Comparison of ENCODE assay signal across 26 mouse cellular contexts in genomic region chr2:85167624-85168023, GRCm38 (mm10). TPM values are rescaled to one million over a fixed set of nuclear protein-coding genes. Genes with fewer than 3 reads are reported as not detected.
DNase-seq lines count a peak whose midpoint lies in the region; ATAC-seq and TF ChIP-seq lines count a peak whose summit lies in the region.
"Had no signal": no experiment of that assay in that cellular context is flagged by ENCODE, and none has a peak within 500 bp of the region (broad histone marks: within the 10 kb centered on the region; RNA-seq: fewer than 3 reads in every experiment).

No protein-coding gene starts in this region.

- WGBS in lung, embryonic 14.5 days: 52% methylated on average over 1 of the region's 1 CpGs

- no peak overlapping the region for H3K9ac ChIP-seq in lung, embryonic 14.5 days
- H3K9ac ChIP-seq: forebrain, embryonic 13.5 days; hindbrain, embryonic 13.5 days; limb, embryonic 13.5 days; liver, embryonic 13.5 days; midbrain, embryonic 13.5 days; neural tube, embryonic 12.5 days had no signal

- no peaks in the 10 kb centered on the region for H3K36me3 ChIP-seq in lung, embryonic 14.5 days (ENCODE audit: insufficient read depth)
- H3K36me3 ChIP-seq: G1E; hindbrain, embryonic 13.5 days; limb, embryonic 13.5 days; liver, embryonic 13.5 days; midbrain, embryonic 13.5 days; neural tube, embryonic 12.5 days had no signal

- no peak overlapping the region for H3K4me3 ChIP-seq in gastrocnemius, adult 2 months
- no peak overlapping the region for H3K4me3 ChIP-seq in lung, embryonic 14.5 days (ENCODE audit: low read depth, low read length)
- no peak overlapping the region for H3K4me3 ChIP-seq in brown adipose tissue, adult 24 weeks (ENCODE audit: insufficient read depth, low read depth, low read length)
- H3K4me3 ChIP-seq: erythroblast, embryonic 14.5 days; forebrain, embryonic 13.5 days; hindbrain, embryonic 13.5 days; limb, embryonic 13.5 days; liver, embryonic 13.5 days; midbrain, embryonic 13.5 days; neural tube, embryonic 12.5 days had no signal

- no peak for TF ChIP-seq CTCF in gastrocnemius, adult 2 months (IDR thresholded peaks at IDR 0.05)
- no peak for TF ChIP-seq CTCF in lung, embryonic 14.5 days (IDR thresholded peaks at IDR 0.05; ENCODE audit: low read depth)

- 0 out of 2 replicates have a peak overlapping the region, but pooled peaks have one; percentile 20 for H3K27ac ChIP-seq in gastrocnemius, adult 2 months
- no peak overlapping the region for H3K27ac ChIP-seq in lung, embryonic 14.5 days (ENCODE audit: low read depth)
- H3K27ac ChIP-seq in brown adipose tissue, adult 24 weeks (replicated peaks; ENCODE audit: low read depth, low read length): peak overlapping the region; percentile 46
- H3K27ac ChIP-seq: forebrain, embryonic 13.5 days; hindbrain, embryonic 13.5 days; liver, embryonic 13.5 days; midbrain, embryonic 13.5 days; neural tube, embryonic 12.5 days had no signal

- H3K9me3 ChIP-seq in lung, embryonic 14.5 days (ENCODE audit: low read depth, low read length): no peaks in the 10 kb centered on the region
- H3K9me3 ChIP-seq: forebrain, embryonic 13.5 days; G1E; hindbrain, embryonic 13.5 days; limb, embryonic 13.5 days; liver, embryonic 13.5 days; midbrain, embryonic 13.5 days; neural tube, embryonic 12.5 days had no signal

- peaks cover under 1% of the 10 kb centered on the region; the same call in 1 of the 2 replicates for H3K4me1 ChIP-seq in lung, embryonic 14.5 days (ENCODE audit: insufficient read depth)
- H3K4me1 ChIP-seq in brown adipose tissue, adult 24 weeks (ENCODE audit: control insufficient read depth, insufficient read depth, insufficient read length, low read length): peaks cover 21% of the 10 kb centered on the region
- H3K4me1 ChIP-seq: forebrain, embryonic 13.5 days; hindbrain, embryonic 13.5 days; limb, embryonic 13.5 days; liver, embryonic 13.5 days; midbrain, embryonic 13.5 days; neural tube, embryonic 12.5 days had no signal

- intact Hi-C loops in gastrocnemius, adult 2 months (cut with DNase I): no loop called here
- intact Hi-C loops in heart, postnatal 25 days (cut with DNase I): no loop called here

- no peak for DNase-seq in gastrocnemius, adult 2 months
- no peak for DNase-seq in gastrocnemius, postnatal 4 days (ENCODE audit: low spot score in 2 of 2)
- DNase-seq in heart, postnatal 4 days: peak; percentile 9
- DNase-seq in heart, postnatal 25 days (ENCODE audit: low spot score): no peak
- peak; percentile 56 for DNase-seq in lung, embryonic 14.5 days
- no peak for DNase-seq in lung, adult 18-20 months
- no peak for DNase-seq in thymus, postnatal 36 days
- DNase-seq: adrenal gland, postnatal 25 days; cerebellum, adult 18-20 months; cerebellum, postnatal 25 days; gastrocnemius, postnatal 10 days; liver, embryonic 13.5 days; right cerebral cortex, adult 18-20 months; thymus, postnatal 14 days had no signal

- H3K4me2 ChIP-seq in lung, embryonic 14.5 days: no peak overlapping the region
- H3K4me2 ChIP-seq: forebrain, embryonic 13.5 days; heart, embryonic 11.5 days; hindbrain, embryonic 13.5 days; limb, embryonic 13.5 days; liver, embryonic 13.5 days; midbrain, embryonic 13.5 days; neural tube, embryonic 12.5 days had no signal

- no peaks in the 10 kb centered on the region for H3K27me3 ChIP-seq in lung, embryonic 14.5 days (ENCODE audit: insufficient read depth, low read length)
- H3K27me3 ChIP-seq: forebrain, embryonic 13.5 days; hindbrain, embryonic 13.5 days; limb, embryonic 13.5 days; liver, embryonic 13.5 days; midbrain, embryonic 13.5 days; neural tube, embryonic 12.5 days had no signal

- ATAC-seq in lung, embryonic 14.5 days (ENCODE audit: insufficient read depth): no peak
- ATAC-seq: activated CD4-positive, CD25-positive, alpha-beta regulatory T cell, adult 4 months; forebrain, embryonic 13.5 days; inflammation-experienced regulatory T-cells, adult 6 months; midbrain, embryonic 13.5 days had no signal

RNA-seq across cellular contexts. Expression of gene Lrrc55, which starts 29.4 kb away (rescaled TPM):
- 1 to 10 TPM in 1 of 2 experiments, under 1 TPM in 1; 0.56 to 1.1 TPM for total RNA-seq in gastrocnemius, adult 2 months (2021)
- total RNA-seq in gastrocnemius, postnatal 4 days (2021): 1 to 10 TPM; 3.0 to 4.7 TPM
- total RNA-seq in heart, postnatal 4 days (2021): 1 to 10 TPM; 2.1 to 2.7 TPM
- total RNA-seq in heart, postnatal 25 days (2021): 1 to 10 TPM; 1.6 to 2.8 TPM
- 0.09 and 0.33 TPM in 2 replicates for polyA plus RNA-seq in lung, embryonic 14.5 days (2014; fragmentation: Nextera tagmentation; extraction: Ambion mirVana)
- polyA plus RNA-seq in brown adipose tissue, adult 24 weeks (2012; ENCODE audit: insufficient read depth, insufficient read length, missing spikeins): 0.38 and 0.79 TPM in 2 replicates
- total RNA-seq: megakaryocyte, adult 5-6 weeks had no signal
- polyA plus RNA-seq: activated CD4-positive, CD25-positive, alpha-beta regulatory T cell, adult 4 months; erythroblast, embryonic 14.5 days; G1E; inflammation-experienced regulatory T-cells, adult 6 months had no signal

RNA-seq across cellular contexts. Expression of gene Aplnr, which starts 31.6 kb away (rescaled TPM):
- 1 to 10 TPM; 2.5 to 5.6 TPM for total RNA-seq in gastrocnemius, adult 2 months (2021)
- total RNA-seq in gastrocnemius, postnatal 4 days (2021): 10 to 100 TPM; 86.8 to 91.9 TPM
- 100 to 1,000 TPM in 1 of 2 experiments, 10 to 100 TPM in 1; 85.4 to 109 TPM for total RNA-seq in heart, postnatal 4 days (2021)
- total RNA-seq in heart, postnatal 25 days (2021): 10 to 100 TPM; 48.6 to 54.3 TPM
- 143 and 148 TPM in 2 replicates for polyA plus RNA-seq in lung, embryonic 14.5 days (2014; fragmentation: Nextera tagmentation; extraction: Ambion mirVana)
- polyA plus RNA-seq in brown adipose tissue, adult 24 weeks (2012; ENCODE audit: insufficient read depth, insufficient read length, missing spikeins): 6.1 and 16.7 TPM in 2 replicates
- polyA plus RNA-seq: activated CD4-positive, CD25-positive, alpha-beta regulatory T cell, adult 4 months; erythroblast, embryonic 14.5 days; G1E; inflammation-experienced regulatory T-cells, adult 6 months had no signal

Comparison
In these comparisons a context has a peak if more than half of its experiments do, and no peak if none do; other contexts are left out.
1. DNase-seq: peak in heart, postnatal 4 days (single experiment) and lung, embryonic 14.5 days (single experiment); none in gastrocnemius, adult 2 months (single experiment), gastrocnemius, postnatal 4 days (0 of 2), heart, postnatal 25 days (single experiment), lung, adult 18-20 months (0 of 2) and thymus, postnatal 36 days (0 of 2).
2. RNA of gene Aplnr, which starts 31.6 kb away (total RNA-seq): 85.4 to 109 TPM in heart, postnatal 4 days, 86.8 to 91.9 TPM in gastrocnemius, postnatal 4 days and 48.6 to 54.3 TPM in heart, postnatal 25 days; 2.5 to 5.6 TPM in gastrocnemius, adult 2 months; every median in the first group is over 4 times any median in the second.